Mouse (Mus musculus): ENCODE data around the gene Pparg.

Pparg gene

GRCm38 (mm10) chr6:115366869-115367610 lies 6.3 kb downstream of the Pparg start:
- no peak for DNase-seq

GRCm38 (mm10) chr6:115374871-115375852 lies 14.4 kb downstream of the Pparg start:
- no peak for DNase-seq

GRCm38 (mm10) chr6:115380596-115380995 lies 19.8 kb downstream of the Pparg start:
- DNase-seq, result no peak

GRCm38 (mm10) chr6:115382712-115383111 lies 22.0 kb downstream of the Pparg start:
- DNase-seq, result no peak

- no peak for DNase-seq
These were observed 29.3 kb downstream of the Pparg start for GRCm38 (mm10) chr6:115389945-115390540.

GRCm38 (mm10) chr6:115396911-115397310 lies 36.2 kb downstream of the Pparg start:
- DNase-seq, result no peak

- no peak for DNase-seq
These were observed 43.6 kb downstream of the Pparg start for GRCm38 (mm10) chr6:115404354-115404753.

- no peak for DNase-seq
These were observed 50.7 kb downstream of the Pparg start for GRCm38 (mm10) chr6:115411477-115411876.

- no peak for DNase-seq
These were observed 57.4 kb downstream of the Pparg start for GRCm38 (mm10) chr6:115418171-115418570.

- no peak for DNase-seq
These were observed 58.2 kb downstream of the Pparg start for GRCm38 (mm10) chr6:115418964-115419363.

GRCm38 (mm10) chr6:115420963-115421362 lies 60.2 kb downstream of the Pparg start:
- DNase-seq, result no peak

- DNase-seq, result no peak
These were observed 60.9 kb downstream of the Pparg start for GRCm38 (mm10) chr6:115421665-115422064.

- DNase-seq, result no peak
These were observed 63.7 kb downstream of the Pparg start for GRCm38 (mm10) chr6:115424433-115424832.

- no peak for DNase-seq
These were observed 72.0 kb downstream of the Pparg start for GRCm38 (mm10) chr6:115432726-115433125.

- DNase-seq, result no peak
These were observed 73.3 kb downstream of the Pparg start for GRCm38 (mm10) chr6:115434054-115434453.

- no peak for DNase-seq
These were observed 74.1 kb downstream of the Pparg start for GRCm38 (mm10) chr6:115434816-115435215.

GRCm38 (mm10) chr6:115440231-115441006 lies 79.7 kb downstream of the Pparg start:
- DNase-seq, result no peak

- DNase-seq, result no peak
These were observed 91.8 kb downstream of the Pparg start for GRCm38 (mm10) chr6:115452501-115452900.

GRCm38 (mm10) chr6:115462743-115463337 lies 102.1 kb downstream of the Pparg start:
- DNase-seq, result peak; percentile 80

GRCm38 (mm10) chr6:115463338-115463737 lies 102.6 kb downstream of the Pparg start:
- DNase-seq, result no peak

- DNase-seq, result no peak
These were observed 103.9 kb downstream of the Pparg start for GRCm38 (mm10) chr6:115464661-115465060.

- no peak for DNase-seq
These were observed 104.7 kb downstream of the Pparg start for GRCm38 (mm10) chr6:115465463-115465862.

Data from cerebellum, adult 8-10 months (tissue).